Comparison of ENCODE assay signal across 8 mouse cellular contexts in genomic region chr1:82725026-82725874, GRCm38 (mm10). TPM values are rescaled to one million over a fixed set of nuclear protein-coding genes. Genes with fewer than 3 reads are reported as not detected.
DNase-seq lines count a peak whose midpoint lies in the region; ATAC-seq and TF ChIP-seq lines count a peak whose summit lies in the region.

No protein-coding gene starts in this region.

- no peak for TF ChIP-seq EP300 in CH12.LX (IDR thresholded peaks at IDR 0.05; ENCODE audit: low read length)
- no peak for TF ChIP-seq EP300 in stomach, postnatal 0 days (optimal IDR thresholded peaks at IDR 0.05)

- H3K4me2 ChIP-seq in CH12.LX (ENCODE audit: insufficient read depth, low read depth, poor library complexity, severe bottlenecking), result peak overlapping the region; percentile 97
- peak overlapping the region; percentile 73 for H3K4me2 ChIP-seq in liver, embryonic 15.5 days
- H3K4me2 ChIP-seq in stomach, postnatal 0 days (replicated peaks; ENCODE audit: low read depth), result peak overlapping the region; percentile 94

- dilution Hi-C loops in CH12.LX (cut with MboI; ENCODE audit: extremely low pct_ligation_motif_present, extremely low pct_unique_long_range_greater_than_20kb, low sequenced_read_pairs), result no loop called here

- no peaks in the 10 kb centered on the region for H3K9me3 ChIP-seq in CH12.LX (replicated peaks; ENCODE audit: low read length)
- no peaks in the 10 kb centered on the region for H3K9me3 ChIP-seq in liver, embryonic 15.5 days (replicated peaks)
- no peaks in the 10 kb centered on the region for H3K9me3 ChIP-seq in stomach, postnatal 0 days (ENCODE audit: control insufficient read depth, low read length)

- H3K27me3 ChIP-seq in CH12.LX (replicated peaks), result no peaks in the 10 kb centered on the region
- peaks cover 7% of the 10 kb centered on the region; the same call in 1 of the 2 replicates for H3K27me3 ChIP-seq in liver, embryonic 15.5 days
- no peaks in the 10 kb centered on the region for H3K27me3 ChIP-seq in stomach, postnatal 0 days (ENCODE audit: control insufficient read depth, insufficient read depth, low read length)

- intact Hi-C loops in left cerebral cortex, postnatal 14 days (cut with DNase I), result no loop called here

- peaks cover 16 to 30% of the 10 kb centered on the region in 2 experiments for H3K36me3 ChIP-seq in CH12.LX (replicated peaks in 1 of 2; ENCODE audit: control insufficient read depth in 1 of 2, insufficient read depth in 1 of 2, low read length in 1 of 2)
- H3K36me3 ChIP-seq in liver, embryonic 15.5 days (replicated peaks), result peaks cover 25% of the 10 kb centered on the region
- H3K36me3 ChIP-seq in stomach, postnatal 0 days (ENCODE audit: control insufficient read depth, insufficient read depth, low read length), result peaks cover 5% of the 10 kb centered on the region

- peaks cover 17% of the 10 kb centered on the region for H3K79me2 ChIP-seq in CH12.LX (replicated peaks; ENCODE audit: control insufficient read depth, extremely low read depth, insufficient read depth, poor library complexity, severe bottlenecking)

- no peak for TF ChIP-seq RAD21 in CH12.LX (IDR thresholded peaks at IDR 0.05; ENCODE audit: low read depth, low read length)

- TF ChIP-seq POLR2A in CH12.LX (IDR thresholded peaks at IDR 0.05; ENCODE audit: low read depth, low read length), result no peak
- TF ChIP-seq POLR2A in bone marrow macrophage, adult 2 months (IDR thresholded peaks at IDR 0.05; ENCODE audit: borderline replicate concordance, low read depth, low read length), result no peak

- peaks cover 0 to 20% of the 10 kb centered on the region in 2 experiments; a peak in 2 of 4 replicates for H3K4me1 ChIP-seq in CH12.LX (ENCODE audit: control insufficient read depth in 1 of 2, insufficient read depth in 2 of 2)
- H3K4me1 ChIP-seq in bone marrow macrophage, adult 2 months (ENCODE audit: control insufficient read depth, insufficient read depth, low read length), result peaks cover 6% of the 10 kb centered on the region
- peaks cover 18% of the 10 kb centered on the region for H3K4me1 ChIP-seq in liver, embryonic 15.5 days (replicated peaks)
- peaks cover 2% of the 10 kb centered on the region; the same call in 1 of the 2 replicates for H3K4me1 ChIP-seq in stomach, postnatal 0 days (replicated peaks; ENCODE audit: control insufficient read depth, insufficient read depth)

- TF ChIP-seq CTCF in CH12.LX (conservative IDR thresholded peaks at IDR 0.05 in 1 of 2, IDR thresholded peaks at IDR 0.05 in 1 of 2; ENCODE audit: low read depth in 2 of 2, low read length in 2 of 2), result no peak
- TF ChIP-seq CTCF in bone marrow macrophage, adult 2 months (IDR thresholded peaks at IDR 0.05; ENCODE audit: low read depth, low read length), result no peak
- no peak for TF ChIP-seq CTCF in stomach, postnatal 0 days (IDR thresholded peaks at IDR 0.05; ENCODE audit: low read depth)

- in situ Hi-C loops in CH12.LX (cut with MboI; ENCODE audit: low pct_ligation_motif_present, low pct_unique_long_range_greater_than_20kb, low sequenced_read_pairs), result no loop called here

- peak overlapping the region; percentile 97 for H3K9ac ChIP-seq in CH12.LX (ENCODE audit: insufficient read depth, low read depth)
- peak overlapping the region; percentile 97 for H3K9ac ChIP-seq in liver, embryonic 15.5 days
- peak overlapping the region; percentile 97 for H3K9ac ChIP-seq in stomach, postnatal 0 days (ENCODE audit: low read length)

- 1% methylated on average over 37 of the region's 37 CpGs for WGBS in liver, embryonic 15.5 days (ENCODE audit: insufficient replicate concordance)
- under 1% methylated on average over 37 of the region's 37 CpGs for WGBS in stomach, postnatal 0 days

- ATAC-seq in granulocyte monocyte progenitor cell, adult 5-6 weeks (replicated peaks; ENCODE audit: poor library complexity, severe bottlenecking), result peak; percentile 80
- peak; percentile 97 for ATAC-seq in liver, embryonic 15.5 days (ENCODE audit: insufficient read depth)
- peak; percentile 98 for ATAC-seq in stomach, postnatal 0 days (ENCODE audit: low FRiP score, low TSS enrichment)

- peak overlapping the region; percentile 79 to 94 (median 79) for H3K4me3 ChIP-seq in CH12.LX (replicated peaks in 1 of 3; ENCODE audit: low read depth in 2 of 3, low read length in 2 of 3, poor library complexity in 1 of 3)
- H3K4me3 ChIP-seq in bone marrow macrophage, adult 2 months (ENCODE audit: insufficient read depth, low read length), result peak overlapping the region; percentile 83
- H3K4me3 ChIP-seq in liver, embryonic 15.5 days (replicated peaks), result peak overlapping the region; percentile 86
- H3K4me3 ChIP-seq in stomach, postnatal 0 days (ENCODE audit: low read depth, low read length), result peak overlapping the region; percentile 95

- peak; percentile 8 for DNase-seq in kidney, adult 18-20 months
- DNase-seq in kidney, postnatal 10 days, result no peak
- no peak for DNase-seq in CH12.LX (ENCODE audit: extremely low read depth)
- DNase-seq in stomach, postnatal 0 days (ENCODE audit: low spot score), result no peak
- no peak for DNase-seq in left cerebral cortex, postnatal 14 days (ENCODE audit: low spot score in 2 of 2)

- no peak overlapping the region for H3K27ac ChIP-seq in CH12.LX (ENCODE audit: insufficient read depth, low read depth)
- peak overlapping the region; percentile 63 for H3K27ac ChIP-seq in bone marrow macrophage, adult 2 months (ENCODE audit: insufficient read depth, low read depth, low read length)
- peak overlapping the region; percentile 94 for H3K27ac ChIP-seq in liver, embryonic 15.5 days (replicated peaks)
- H3K27ac ChIP-seq in stomach, postnatal 0 days (replicated peaks), result peak overlapping the region; percentile 88

TF ChIP-seq in CH12.LX, 34 proteins besides CTCF, POLR2A, EP300 and RAD21:
- TF ChIP-seq UBTF (IDR thresholded peaks at IDR 0.05; ENCODE audit: low read depth, low read length) (peak; percentile 61; the same call in 1 of the 2 replicates), POLR2AphosphoS2 (IDR thresholded peaks at IDR 0.05; ENCODE audit: low read depth, low read length) (no peak)

RNA-seq across cellular contexts. Expression of gene Mff, which starts 0.6 kb away (rescaled TPM):
- 90.7 and 95.3 TPM in 2 replicates for total RNA-seq in CH12.LX (2012; rRNA removed)
- total RNA-seq in CH12.LX (2014; rRNA removed), result 169 and 210 TPM in 2 replicates
- 155 and 232 TPM in 2 replicates for polyA plus RNA-seq in CH12.LX (2012; ENCODE audit: insufficient read length, low read depth)
- 109 and 112 TPM in 2 replicates for polyA plus RNA-seq in bone marrow macrophage, adult 2 months (2012; ENCODE audit: insufficient read depth, insufficient read length, missing spikeins)
- 83.2 and 101 TPM in 2 replicates for total RNA-seq in granulocyte monocyte progenitor cell, adult 5-6 weeks (2014; fragmentation: Nextera tagmentation)
- 119 and 121 TPM in 2 replicates for total RNA-seq in granulocyte monocyte progenitor cell, adult 5-6 weeks (2017)
- polyA plus RNA-seq in liver, embryonic 15.5 days (2015; fragmentation: Nextera tagmentation; extraction: Ambion mirVana), result 153 and 171 TPM in 2 replicates
- 149 and 151 TPM in 2 replicates for polyA plus RNA-seq in stomach, postnatal 0 days (2015; fragmentation: Nextera tagmentation; extraction: Ambion mirVana)
- total RNA-seq in left cerebral cortex, postnatal 14 days (2021), result 100 to 1,000 TPM; 268 to 270 TPM

RNA-seq across cellular contexts. Expression of gene Tm4sf20, which starts 43.0 kb away (rescaled TPM):
- total RNA-seq in CH12.LX (2012; rRNA removed) (not detected in 2 replicates), CH12.LX (2014; rRNA removed) (not detected in 2 replicates)
- not detected in 2 replicates for polyA plus RNA-seq in CH12.LX (2012; ENCODE audit: insufficient read length, low read depth)
- not detected in 2 replicates for polyA plus RNA-seq in bone marrow macrophage, adult 2 months (2012; ENCODE audit: insufficient read depth, insufficient read length, missing spikeins)
- total RNA-seq in granulocyte monocyte progenitor cell, adult 5-6 weeks (2014; fragmentation: Nextera tagmentation), result not detected in 2 replicates
- total RNA-seq in granulocyte monocyte progenitor cell, adult 5-6 weeks (2017), result not detected in 2 replicates
- 0.07 and 0.10 TPM in 2 replicates for polyA plus RNA-seq in liver, embryonic 15.5 days (2015; fragmentation: Nextera tagmentation; extraction: Ambion mirVana)
- 0.21 and 1.0 TPM in 2 replicates for polyA plus RNA-seq in stomach, postnatal 0 days (2015; fragmentation: Nextera tagmentation; extraction: Ambion mirVana)
- not detected for total RNA-seq in left cerebral cortex, postnatal 14 days (2021)

RNA-seq across cellular contexts. Expression of gene Gm47791, which starts 45.8 kb away (rescaled TPM):
- total RNA-seq in CH12.LX (2012; rRNA removed) (not detected in 2 replicates), CH12.LX (2014; rRNA removed) (not detected in 2 replicates)
- polyA plus RNA-seq in CH12.LX (2012; ENCODE audit: insufficient read length, low read depth), result not detected in 2 replicates
- polyA plus RNA-seq in bone marrow macrophage, adult 2 months (2012; ENCODE audit: insufficient read depth, insufficient read length, missing spikeins), result not detected in 2 replicates
- not detected in 2 replicates for total RNA-seq in granulocyte monocyte progenitor cell, adult 5-6 weeks (2014; fragmentation: Nextera tagmentation)
- total RNA-seq in granulocyte monocyte progenitor cell, adult 5-6 weeks (2017), result not detected in 2 replicates
- polyA plus RNA-seq in liver, embryonic 15.5 days (2015; fragmentation: Nextera tagmentation; extraction: Ambion mirVana), result not detected in 2 replicates
- not detected in 2 replicates for polyA plus RNA-seq in stomach, postnatal 0 days (2015; fragmentation: Nextera tagmentation; extraction: Ambion mirVana)
- not detected for total RNA-seq in left cerebral cortex, postnatal 14 days (2021)
